Mouse (Mus musculus): ENCODE results near the gene 6430548M08Rik.
A peak's percentile ranks its signal among the peaks of the same experiment; 100 is the strongest.

6430548M08Rik gene

DNA sequence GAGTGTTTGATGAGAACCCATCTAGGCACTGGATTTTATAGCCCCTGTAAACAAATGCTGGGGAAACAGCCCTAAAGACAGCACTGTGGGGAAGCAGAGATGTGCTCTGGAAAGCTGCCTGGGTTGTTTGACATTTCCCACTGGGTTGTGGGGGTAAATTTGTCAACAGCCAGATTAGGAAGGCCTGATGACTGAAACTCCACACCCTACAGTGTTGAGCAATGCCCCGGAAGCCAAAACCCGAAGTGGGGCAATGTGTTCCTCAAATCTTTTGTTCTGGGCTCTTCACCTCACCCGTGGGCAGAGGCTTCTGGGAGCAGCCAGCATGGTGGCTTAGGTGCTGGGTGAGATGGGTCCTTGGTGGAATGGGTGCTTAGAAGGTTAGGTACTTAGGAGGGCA is 4.8 kb upstream of the 6430548M08Rik start:
- peak; percentile 41 for DNase-seq

DNA sequence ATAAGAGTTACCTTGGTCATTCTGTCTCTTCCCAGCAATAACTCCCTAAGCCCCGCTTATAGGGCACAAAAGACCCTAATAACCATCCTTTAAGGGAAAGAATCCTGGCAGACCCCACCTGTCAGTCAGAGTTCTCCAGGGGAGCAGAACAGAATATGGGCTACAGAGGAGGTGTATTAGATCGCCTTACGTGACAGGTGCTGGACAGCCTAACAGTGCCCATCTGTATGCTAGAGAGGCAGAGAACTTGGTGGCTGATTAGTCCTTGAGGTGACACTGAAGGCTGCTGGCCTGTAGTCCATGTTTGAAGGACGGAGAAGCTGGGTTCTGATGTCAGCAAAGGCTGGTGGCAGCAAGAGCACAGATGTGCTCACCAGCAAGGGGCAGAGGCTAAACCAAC is 3.0 kb upstream of the 6430548M08Rik start:
- DNase-seq: no peak

DNA sequence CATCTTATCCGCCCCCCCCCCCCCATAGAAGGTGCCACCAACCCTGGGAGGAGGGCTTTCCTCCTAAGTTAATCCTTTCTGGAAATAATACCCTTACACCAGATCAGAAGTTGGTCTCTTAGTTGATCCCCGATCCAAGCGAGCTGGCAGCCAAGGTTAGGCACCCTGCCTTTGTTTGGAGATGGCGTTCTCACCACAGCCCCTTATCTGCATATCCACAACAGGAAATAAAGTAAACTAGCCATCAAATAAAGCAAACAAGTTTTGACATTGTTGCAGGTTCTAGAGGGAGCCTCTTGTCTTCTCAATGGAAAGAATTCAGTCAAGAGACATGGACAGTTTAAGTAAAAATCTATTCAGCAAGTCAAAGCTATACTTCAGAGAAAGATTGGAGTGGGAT is 2.6 kb upstream of the 6430548M08Rik start:
- no peak for DNase-seq

DNA sequence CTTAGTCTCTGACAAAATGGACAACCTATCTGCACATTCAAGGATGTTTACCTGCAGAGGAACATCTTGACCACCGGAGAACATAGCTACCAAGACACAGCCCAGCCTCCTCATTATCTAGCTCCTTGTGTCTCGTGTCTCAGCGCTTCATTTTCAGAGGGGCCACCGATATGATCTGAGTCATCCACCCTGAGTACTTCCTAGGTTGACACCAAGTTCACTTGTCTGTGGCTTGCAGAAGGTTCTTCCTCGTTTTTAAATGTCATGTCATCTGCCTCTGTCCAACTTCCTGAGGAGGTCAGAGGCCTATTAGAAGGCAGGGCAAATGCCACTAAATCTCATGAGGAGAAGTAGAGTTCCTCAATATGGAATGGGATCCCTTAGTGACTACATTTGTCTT is 1.4 kb upstream of the 6430548M08Rik start:
- DNase-seq: no peak

DNA sequence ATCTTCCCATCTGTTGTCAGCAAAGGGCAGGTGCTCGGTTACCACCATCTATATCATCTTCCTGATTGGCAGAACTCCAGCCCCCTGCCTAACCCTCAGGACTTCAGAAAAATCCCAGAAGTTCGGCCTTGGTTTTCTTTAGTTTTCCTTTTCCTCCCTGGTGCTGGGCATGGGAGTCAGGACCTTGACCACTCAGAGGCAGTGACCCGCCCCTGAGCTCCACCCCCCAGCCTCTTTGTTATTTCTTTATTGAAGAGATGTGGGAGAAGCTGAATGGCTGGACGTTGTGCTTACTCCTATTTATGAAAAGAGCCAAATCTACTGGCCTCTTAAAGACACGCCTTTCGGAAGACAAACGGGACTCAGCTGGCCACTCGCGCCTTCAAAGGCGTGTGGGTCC is 646 bp upstream of the 6430548M08Rik start:
- DNase-seq: peak; percentile 62

DNA sequence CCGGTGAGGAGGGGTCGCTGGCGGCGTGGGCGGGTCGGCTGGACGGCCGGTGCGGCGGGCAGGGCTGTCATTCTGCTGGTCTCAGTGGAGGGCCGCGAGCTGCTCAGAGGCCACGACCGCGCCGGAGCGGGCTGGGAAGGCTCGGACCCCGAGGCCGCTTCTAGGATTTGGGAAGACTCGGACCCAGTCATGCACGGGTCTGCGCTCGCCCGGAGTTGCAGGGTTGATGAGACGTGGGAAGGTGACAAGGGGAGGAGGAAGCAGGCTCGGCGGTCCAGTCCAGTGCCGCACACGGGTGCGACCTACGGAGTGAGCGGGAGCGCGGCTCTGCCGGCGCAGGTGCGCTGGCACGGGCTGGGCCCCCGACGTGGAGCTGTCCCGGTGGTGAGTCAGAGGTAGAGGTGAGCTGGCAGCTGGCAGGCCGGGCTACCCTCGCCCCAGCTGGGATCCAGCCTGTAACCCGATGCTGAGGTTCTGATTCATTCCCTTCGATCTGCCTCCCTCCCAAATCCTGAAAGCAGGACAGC is 426 bp downstream of the 6430548M08Rik start:
- DNase-seq: peak; percentile 37

DNA sequence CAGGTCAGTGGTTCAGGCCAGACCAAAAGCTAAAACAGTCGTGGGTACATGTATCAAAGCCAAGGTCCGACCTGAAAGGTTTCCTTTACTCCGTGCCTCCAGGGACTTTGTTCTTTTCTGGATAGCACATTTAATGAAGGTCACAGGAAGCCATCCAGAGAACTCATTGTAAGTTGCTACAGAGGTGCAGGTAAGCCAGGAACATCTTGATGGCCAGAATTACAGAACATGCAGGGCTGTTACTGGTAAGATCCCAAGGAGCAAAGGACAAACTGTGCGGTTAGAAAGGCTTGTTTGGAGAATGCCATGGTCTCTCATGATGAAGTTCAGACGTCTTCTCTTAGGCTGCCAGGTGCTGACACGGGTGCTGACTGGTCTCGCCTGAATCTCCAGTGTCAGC is 2.6 kb downstream of the 6430548M08Rik start:
- DNase-seq: no peak

DNA sequence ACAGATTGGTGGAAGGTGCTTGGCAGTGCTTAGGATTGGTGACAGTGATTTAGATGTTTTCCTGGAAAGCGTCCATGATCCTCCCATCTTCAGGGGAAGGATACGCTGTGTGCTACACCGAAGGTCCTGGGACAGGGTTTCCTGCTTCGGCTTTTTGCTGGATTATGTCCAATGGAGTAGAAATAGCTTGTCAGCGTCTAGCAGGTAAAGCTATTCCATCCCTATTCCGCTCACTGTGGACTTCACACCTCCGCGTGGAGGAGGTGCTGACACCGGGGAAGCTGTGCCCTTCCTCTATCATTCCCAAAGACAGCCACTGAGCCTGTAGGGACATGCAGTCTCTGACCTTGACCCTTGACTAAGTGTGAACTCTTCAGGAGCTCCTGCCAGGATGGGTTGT is 4.2 kb downstream of the 6430548M08Rik start:
- peak; percentile 37 for DNase-seq

DNA sequence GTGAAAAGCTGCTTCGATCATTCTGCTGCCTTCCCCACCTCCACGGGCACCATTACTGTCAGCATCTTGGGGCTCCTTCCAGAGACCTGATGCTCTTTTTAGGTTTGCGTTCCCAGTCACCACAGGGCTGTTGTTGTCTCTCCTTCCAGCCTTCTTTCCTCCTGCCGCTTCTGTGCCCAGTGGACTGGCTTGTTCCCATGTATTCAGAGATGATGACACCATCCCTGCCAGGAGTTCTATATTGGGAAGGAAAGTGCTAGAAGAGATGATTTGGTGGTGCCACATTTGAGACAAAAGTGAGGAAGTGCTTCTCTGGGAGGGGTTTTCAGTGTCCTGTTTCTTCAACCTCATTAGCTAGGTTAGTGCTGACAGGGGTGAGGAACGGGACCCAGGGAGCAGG is 4.9 kb downstream of the 6430548M08Rik start:
- DNase-seq: no peak

DNA sequence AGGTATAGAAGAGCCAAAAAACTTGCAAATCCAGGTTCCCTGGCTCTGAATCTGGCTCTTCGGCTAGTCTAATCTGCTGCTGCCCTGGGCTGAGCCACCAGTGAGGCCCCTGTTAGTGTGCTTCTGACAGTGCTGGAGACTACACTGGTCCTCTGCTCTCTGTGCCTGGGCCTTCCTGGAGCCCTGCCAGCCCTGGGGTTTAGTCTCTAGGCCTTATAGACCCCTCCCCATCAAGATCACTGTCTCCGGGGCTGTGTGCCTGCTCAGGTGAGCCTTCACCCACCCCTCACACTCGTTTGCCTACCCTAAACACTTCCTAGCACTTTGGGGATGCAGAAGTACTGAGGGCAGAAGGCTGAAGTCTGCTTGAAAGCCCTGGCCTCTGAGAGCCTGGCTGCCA is 5.5 kb downstream of the 6430548M08Rik start:
- DNase-seq: no peak

DNA sequence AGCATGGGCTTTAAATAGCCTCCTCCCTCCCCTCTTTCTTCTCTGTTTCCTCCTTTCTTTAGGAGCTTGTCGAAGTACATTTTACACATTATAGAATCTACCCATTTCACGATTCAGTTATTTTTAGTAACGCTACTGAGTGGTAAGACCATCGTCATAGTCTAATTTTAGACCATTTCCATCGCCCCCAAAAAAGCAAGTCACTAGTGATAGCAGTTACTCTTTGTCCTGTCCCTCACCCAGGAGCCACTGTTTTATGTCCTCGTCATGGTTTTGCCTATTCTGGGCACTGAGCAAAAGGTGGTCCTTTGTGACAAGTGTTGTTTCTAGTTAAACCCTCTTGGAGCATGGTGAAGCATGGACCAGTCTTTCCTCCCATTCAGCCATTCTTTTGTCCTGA is 6.0 kb downstream of the 6430548M08Rik start:
- DNase-seq: no peak

DNA sequence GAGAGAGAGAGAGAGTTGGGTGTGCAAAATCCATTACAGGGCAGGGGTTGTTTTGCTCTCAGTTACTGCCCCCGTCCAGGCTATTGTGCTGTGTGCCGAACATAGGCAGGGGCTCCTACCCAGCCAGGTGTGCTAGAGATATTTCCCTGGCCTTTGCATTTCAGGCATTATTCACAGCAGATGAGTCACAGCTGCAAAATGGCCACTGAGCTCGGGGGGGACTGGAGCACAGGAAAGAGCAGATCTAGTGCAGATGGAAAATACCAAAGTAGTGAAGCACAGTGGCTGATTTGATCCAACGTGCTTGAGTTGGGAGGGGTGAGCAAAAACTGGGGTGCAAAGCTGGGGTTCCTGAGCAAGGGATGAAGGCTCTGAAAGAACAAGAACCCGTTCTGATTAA is 7.0 kb downstream of the 6430548M08Rik start:
- no peak for DNase-seq

DNA sequence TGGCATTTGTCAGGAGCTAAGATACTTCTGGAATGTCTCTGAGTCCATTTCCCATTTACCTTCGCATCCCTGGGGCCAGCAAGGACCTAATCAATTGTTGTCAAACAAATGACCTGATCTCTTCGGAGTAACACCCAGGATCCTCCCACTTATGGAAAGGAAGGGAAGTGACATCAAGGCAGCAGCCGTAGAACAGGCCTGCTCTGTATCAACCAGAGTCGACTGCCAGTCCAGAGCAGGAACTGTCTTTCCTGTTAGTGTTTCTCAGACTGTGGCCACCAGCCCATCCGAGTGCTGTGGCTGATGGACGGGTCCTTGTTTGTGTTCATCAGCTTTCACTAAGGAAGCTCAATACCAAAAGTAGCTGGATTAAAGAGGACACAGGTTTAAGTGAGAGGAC is 10.3 kb downstream of the 6430548M08Rik start:
- peak; percentile 35 for DNase-seq

DNA sequence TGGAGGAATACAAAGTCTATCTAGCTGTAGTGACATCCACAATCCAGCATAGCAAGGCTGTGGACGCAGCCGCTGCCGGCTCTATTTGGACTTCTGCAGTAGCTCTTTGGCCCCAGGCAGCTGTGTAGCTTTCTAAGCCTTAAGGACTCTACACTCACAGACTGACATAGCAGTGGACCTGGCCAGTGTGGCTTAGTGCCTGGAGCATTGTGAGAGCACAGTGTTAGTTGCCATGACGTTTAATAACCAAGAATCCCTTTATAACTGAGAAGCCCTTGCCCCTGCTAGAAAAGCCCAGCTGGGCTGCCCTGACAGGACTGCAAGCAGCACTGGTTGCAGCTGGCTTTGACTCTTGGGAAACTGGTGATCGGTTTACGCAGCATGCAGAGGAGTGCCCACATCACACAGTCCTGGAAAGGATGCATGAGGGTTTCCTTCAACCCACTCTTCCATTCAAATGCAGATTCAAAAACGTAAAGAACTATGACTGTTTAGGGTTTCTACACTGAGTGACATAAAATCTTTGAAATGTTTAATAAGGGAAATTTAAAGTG is 11.0 kb downstream of the 6430548M08Rik start:
- no peak for DNase-seq

DNA sequence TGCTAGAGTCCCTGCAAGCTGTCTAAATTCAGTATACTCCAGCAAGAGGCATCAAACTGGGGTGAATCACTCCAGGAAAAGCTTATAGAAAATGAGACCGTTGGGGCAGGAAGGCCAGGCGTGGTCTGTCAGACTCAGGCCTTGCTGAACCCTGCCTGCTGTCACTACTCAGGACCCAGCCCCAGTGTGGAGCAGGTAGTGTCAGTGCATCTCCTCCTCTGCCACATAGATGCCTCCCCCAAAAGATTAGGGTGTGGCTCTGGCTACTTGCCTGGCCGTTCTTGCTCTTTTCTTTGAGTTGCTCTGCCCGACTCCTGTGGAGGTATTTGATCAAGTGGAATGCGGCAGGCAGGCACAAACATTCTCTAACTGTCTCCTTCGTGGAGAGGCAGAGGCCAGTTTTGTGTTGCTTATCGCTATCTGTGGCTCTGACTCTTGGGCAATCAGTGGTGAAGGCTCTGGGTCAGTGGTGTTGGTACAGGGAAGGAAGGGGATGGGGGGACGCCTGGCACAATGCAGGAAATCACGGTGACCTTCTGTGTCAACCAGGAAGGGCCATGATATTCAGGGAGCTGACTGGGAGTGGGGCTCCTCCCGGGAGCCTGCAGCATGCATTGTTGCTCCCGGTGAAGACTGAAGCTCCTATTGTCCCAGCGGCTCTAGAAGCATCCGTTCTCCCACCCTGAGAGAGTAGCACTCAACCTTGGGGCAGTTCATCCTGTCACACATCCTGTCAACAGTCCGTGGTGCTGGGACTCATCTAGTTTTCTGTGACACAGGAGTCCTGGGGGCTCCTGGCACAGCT is 12.6 kb downstream of the 6430548M08Rik start:
- peak; percentile 32 for DNase-seq

DNA sequence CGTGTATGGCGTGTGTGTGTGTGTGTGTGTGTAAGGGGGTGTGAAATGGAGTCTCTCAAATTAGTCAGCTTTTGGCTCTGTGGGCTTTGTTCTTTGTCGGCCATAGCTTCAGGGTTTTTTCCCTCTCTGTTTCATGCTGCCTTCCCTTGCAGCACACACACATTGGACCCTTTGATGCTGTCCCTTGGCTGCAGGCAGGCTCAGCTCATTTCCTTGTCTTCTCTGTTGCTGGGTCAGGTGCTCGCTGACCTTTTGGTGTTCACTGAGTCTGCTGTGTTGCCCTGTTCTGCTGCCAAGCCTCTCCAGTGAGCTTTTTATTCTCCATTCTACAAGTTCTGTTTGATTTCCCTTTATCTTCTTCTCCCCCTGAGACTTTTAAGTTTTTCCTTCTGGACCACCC is 15.6 kb downstream of the 6430548M08Rik start:
- DNase-seq: no peak

DNA sequence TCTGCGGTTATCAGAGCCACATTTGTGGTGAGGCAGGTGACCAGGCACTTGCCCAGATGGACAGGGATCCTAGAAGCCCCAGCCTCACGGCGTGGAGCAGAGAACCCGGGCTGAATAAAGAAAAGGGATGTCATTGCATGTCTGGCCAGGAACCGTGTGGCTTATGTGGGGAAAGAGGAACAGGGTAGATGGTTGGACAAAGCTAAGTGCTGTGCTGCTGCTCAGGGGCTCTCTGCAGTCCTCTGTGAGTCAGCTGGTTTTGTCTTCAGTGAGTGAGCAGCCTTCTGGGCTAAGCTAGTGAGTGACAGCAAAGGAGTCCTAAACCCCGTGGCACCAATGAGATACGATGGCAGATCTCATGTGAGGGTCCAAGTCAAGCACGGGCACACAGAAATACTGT is 17.2 kb downstream of the 6430548M08Rik start:
- no peak for DNase-seq

DNA sequence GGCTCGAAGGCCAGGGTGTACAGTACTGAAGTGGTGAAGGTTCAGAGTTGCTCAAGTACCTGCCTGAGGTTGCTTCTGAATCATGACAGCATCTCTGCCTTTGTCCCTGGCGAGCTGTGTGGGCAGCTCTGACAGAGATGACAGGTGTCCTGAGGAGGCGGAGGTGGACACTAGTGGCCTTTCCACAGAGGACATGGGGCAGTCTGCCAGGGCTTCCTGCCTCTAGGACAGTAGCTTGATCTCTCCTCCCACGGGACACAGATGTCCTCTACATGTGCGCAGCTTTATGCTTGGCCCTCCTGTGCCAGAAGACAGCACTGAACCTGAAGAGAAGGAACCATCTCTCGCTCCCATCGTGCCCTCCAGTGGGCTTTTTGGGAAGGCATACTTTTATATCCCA is 19.2 kb downstream of the 6430548M08Rik start:
- DNase-seq: no peak

DNA sequence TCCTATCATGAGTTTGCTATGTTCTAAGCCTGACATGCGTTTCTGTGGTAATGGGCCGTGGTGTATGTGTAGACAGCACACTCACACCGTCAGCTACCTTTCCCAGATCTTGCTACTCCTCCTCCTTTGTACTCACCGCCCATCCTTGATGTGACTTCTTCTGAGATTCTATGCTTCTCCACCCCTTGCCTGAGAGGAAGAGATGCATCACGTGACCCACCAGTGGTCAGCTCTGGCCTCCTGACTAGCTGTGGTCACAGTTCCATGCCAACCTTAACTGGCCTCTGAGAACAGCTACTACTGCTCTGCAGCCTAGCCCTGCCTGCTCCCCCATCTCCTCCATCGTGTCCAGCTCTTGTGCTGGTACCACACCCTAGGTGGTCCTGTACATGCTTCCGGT is 21.7 kb downstream of the 6430548M08Rik start:
- DNase-seq: no peak

DNA sequence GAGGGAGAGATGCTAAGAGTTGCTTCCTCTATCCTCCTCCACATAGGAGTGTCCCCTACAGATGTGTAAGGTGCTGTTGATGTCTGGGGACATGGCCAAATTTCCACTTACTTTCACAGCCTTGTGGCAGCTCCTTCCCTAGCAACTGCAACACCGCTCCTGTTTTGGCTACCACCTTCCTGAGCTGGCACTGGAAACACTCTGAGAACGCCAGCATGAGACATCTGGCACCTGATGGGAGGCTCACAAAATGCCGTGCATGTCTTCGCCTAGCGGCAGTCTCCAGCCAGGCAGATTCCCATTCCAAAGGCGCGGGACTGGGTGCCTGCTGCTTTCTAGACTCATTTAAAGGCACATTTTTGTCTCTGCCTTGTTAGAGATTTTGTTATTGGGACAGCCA is 22.7 kb downstream of the 6430548M08Rik start:
- DNase-seq: no peak

DNA sequence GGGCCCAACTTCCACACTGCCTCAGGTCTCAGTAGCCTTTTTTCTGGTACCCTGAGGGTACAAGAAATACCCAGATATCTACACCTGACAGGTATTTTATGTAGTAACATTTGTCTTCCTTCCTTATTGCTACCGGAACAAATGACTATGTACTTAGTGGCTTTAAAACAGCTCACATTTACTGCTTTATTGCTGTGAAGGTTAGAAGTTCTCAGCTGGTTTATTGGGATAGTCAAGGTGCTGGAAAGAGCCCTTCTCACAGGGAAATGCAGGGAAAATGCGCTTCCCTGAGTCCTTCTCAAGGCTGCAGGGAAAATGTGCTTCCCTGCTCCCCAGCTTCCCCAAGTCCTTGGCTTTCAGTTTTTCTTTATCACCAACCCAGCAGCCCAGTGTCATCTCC is 25.0 kb downstream of the 6430548M08Rik start:
- DNase-seq: no peak

DNA sequence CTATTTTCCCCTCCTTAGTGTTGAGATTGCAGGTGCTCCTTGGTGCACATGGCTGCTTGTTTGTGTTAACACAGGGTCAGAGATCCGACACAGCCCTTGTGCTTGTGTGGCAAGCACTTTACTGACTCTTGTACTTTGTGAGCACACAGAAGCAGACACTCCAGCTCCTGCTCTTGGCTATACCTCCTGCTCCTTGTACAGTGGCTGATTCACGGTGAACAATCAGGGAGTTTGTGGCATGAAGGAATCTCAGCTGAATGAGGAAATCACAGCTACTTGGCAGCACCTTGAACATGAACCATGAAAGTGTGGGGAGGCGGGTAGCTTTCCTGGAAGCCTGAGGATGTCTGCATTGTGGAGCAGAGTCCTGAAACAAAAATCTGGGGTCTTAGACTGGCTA is 26.8 kb downstream of the 6430548M08Rik start:
- DNase-seq: no peak

DNA sequence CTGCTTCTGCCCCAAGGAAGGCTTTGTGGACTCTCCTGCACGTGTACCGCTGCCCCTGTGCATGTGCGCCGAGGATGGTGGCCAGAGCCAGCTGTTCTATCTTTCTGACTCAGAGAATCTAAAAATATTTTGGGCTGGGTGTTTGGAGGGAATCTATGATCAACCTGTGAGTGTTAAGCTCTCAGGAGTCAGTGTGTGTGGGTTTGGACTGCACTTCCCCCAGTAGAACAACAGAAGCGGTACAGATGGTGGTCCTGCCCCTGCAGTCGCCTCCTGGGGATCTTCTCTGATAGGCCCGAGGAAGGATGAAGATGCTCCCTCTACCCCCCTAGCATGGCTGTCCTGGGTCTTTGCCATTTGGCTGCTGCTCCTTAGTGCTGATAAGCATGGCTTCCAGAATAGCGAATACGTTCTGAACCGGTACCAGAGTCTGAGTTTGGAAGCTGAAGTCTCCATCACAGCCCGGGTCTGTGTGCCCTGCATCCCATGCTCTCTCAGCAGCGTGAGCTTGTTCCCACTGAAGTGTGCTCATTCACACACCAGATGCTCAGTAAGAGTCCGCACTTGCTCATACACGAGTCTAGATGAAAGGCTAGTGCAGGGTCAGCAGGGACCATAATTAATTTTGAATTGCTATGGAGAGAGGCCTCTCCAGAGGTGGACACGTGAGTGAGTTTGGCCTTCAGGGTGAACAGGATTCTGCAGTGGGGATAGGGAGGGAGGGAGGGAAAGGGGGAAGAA is 30.1 kb downstream of the 6430548M08Rik start:
- no peak for DNase-seq
